Mouse (Mus musculus): ENCODE measurements around the gene Lax1. TPM values are rescaled to one million over a fixed set of nuclear protein-coding genes. Genes with fewer than 3 reads are reported as not detected.

Lax1 gene
- polyA plus RNA-seq (2015; fragmentation: Nextera tagmentation; extraction: Ambion mirVana): 0.79 and 1.1 TPM in 2 replicates

DNA sequence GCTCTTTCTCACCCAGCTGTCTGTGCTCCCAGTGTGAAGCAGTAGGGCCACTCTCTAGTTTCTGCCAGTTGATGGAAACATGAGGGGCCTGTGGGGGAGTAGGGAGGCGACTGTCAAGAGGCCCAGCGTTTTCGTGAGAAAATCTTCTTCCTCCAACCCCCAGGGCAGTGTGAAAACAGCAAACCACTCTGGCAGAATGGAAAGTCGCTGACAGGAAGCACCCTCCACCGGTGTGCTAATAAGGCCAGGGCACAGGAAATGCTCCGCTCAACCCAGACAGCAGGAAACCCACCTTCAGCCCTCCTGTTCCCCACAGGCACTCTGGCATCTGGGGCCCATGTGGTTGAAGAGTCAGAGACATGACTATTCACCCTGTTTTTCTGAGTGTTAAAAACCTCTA is at the start of gene Lax1:
Gene Lax1, minus strand, starts transcription at position 212 of the 400 bp plus-strand sequence.
- Histone ChIP-seq H3K4me3 (no peak within 1 kb of the TSS), H3K27me3 (no peaks in the 10 kb centered on the region), H3K27ac (peak within 1 kb of the TSS; percentile 28; the same call in 1 of the 2 replicates), H3K4me1 (peaks cover 21% of the 10 kb centered on the region), H3K9me3 (no peaks in the 10 kb centered on the region), H3K9ac (no peak within 1 kb of the TSS), H3K4me2 (replicated peaks) (no peak within 1 kb of the TSS), H3K36me3 (no peaks in the 10 kb centered on the region)
- WGBS: 10% methylated on average over 6 of the region's 6 CpGs
- ATAC-seq (ENCODE audit: low FRiP score, low read depth): no peak

GRCm38 (mm10) chr1:133736664-133737063 is 46.8 kb upstream of the Lax1 start:
- no peak overlapping the region for H3K9ac ChIP-seq
- 71% methylated on average over 7 of the region's 7 CpGs for WGBS
- no peak overlapping the region for H3K4me2 ChIP-seq (replicated peaks)
- H3K27ac ChIP-seq: no peak overlapping the region
- no peak overlapping the region for H3K4me3 ChIP-seq
- no peak for ATAC-seq (ENCODE audit: low FRiP score, low read depth)
- peaks cover 39% of the 10 kb centered on the region for H3K4me1 ChIP-seq
- H3K27me3 ChIP-seq: peaks cover 65% of the 10 kb centered on the region
- H3K9me3 ChIP-seq: no peaks in the 10 kb centered on the region
- H3K36me3 ChIP-seq: peaks cover 21% of the 10 kb centered on the region

- WGBS: 11% methylated on average over 17 of the region's 17 CpGs
- Histone ChIP-seq H3K27ac (no peak overlapping the region), H3K27me3 (peaks cover 60% of the 10 kb centered on the region)
Observed at GRCm38 (mm10) chr1:133735995-133736652, 46.2 kb upstream of the Lax1 start.

GRCm38 (mm10) chr1:133732814-133733213 is 42.9 kb upstream of the Lax1 start:
- peak; percentile 60; the same call in 1 of the 2 replicates for ATAC-seq (ENCODE audit: low FRiP score, low read depth)
- H3K9me3 ChIP-seq: no peaks in the 10 kb centered on the region
- H3K9ac ChIP-seq: no peak overlapping the region
- 0 out of 2 replicates have a peak overlapping the region, but pooled peaks have one; percentile 44 for H3K27ac ChIP-seq
- 12% methylated on average over 11 of the region's 11 CpGs for WGBS
- H3K27me3 ChIP-seq: peaks cover 45% of the 10 kb centered on the region
- H3K36me3 ChIP-seq: peaks cover 47% of the 10 kb centered on the region
- peak overlapping the region; percentile 23 for H3K4me2 ChIP-seq (replicated peaks)
- H3K4me1 ChIP-seq: peaks cover 30% of the 10 kb centered on the region
- H3K4me3 ChIP-seq: no peak overlapping the region

More at GRCm38 (mm10) chr1:133735995-133736652, 46.2 kb upstream of the Lax1 start:
- Histone ChIP-seq H3K4me3 (peak overlapping the region; percentile 37), H3K36me3 (peaks cover 26% of the 10 kb centered on the region), H3K9ac (peak overlapping the region; percentile 67), H3K4me1 (peaks cover 34% of the 10 kb centered on the region), H3K4me2 (replicated peaks) (peak overlapping the region; percentile 57), H3K9me3 (no peaks in the 10 kb centered on the region)
- ATAC-seq (ENCODE audit: low FRiP score, low read depth): peak; percentile 84; the same call in 1 of the 2 replicates

DNA sequence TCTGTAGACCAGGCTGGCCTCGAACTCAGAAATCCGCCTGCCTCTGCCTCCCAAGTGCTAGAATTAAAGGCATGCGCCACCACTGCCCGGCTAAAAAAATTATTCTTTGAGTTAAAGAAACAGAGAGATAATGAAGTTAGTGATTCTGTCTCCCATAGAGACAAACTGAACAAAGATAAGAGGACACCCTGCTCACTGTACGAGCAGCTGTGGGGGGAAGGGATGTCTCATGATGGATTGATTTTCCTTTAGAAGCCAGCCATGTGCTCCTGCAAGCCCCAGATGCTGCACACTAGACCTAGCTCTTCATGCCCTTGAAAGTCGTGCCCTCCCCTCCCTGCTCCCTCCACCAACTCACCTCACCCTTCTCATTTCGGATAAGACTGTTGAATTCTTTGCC is 38.4 kb upstream of the Lax1 start:
- Histone ChIP-seq H3K27ac (no peak overlapping the region), H3K4me1 (peaks cover 8% of the 10 kb centered on the region), H3K9me3 (no peaks in the 10 kb centered on the region), H3K27me3 (peaks cover 14% of the 10 kb centered on the region), H3K4me3 (no peak overlapping the region), H3K9ac (no peak overlapping the region), H3K36me3 (peaks cover 51% of the 10 kb centered on the region), H3K4me2 (replicated peaks) (no peak overlapping the region)
- ATAC-seq (ENCODE audit: low FRiP score, low read depth): no peak
- WGBS: 79% methylated on average over 7 of the region's 7 CpGs

DNA sequence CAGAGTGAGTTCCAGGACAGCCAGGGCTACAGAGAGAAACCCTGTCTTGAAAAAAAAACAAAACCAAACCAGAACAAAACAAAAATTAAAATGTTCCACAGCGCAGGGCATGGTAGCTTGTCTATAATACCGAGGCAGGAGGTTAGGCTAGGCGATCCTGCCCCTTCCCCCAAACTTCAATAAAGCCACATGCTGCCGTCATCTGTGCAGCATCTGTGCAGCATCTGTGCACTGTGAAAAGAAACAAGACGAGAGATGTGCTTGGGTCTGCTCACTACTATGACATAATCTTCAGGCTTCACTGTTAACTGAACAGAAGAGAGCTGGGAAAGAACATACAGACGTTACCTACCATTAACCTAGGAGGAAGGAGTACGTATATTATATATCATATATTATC is 30.4 kb upstream of the Lax1 start:
- no peaks in the 10 kb centered on the region for H3K27me3 ChIP-seq
- no peak overlapping the region for H3K9ac ChIP-seq
- H3K4me1 ChIP-seq: 0 out of 2 replicates have a peak, but pooled peaks cover 2% of the 10 kb centered on the region
- H3K36me3 ChIP-seq: peaks cover 40% of the 10 kb centered on the region
- ATAC-seq (ENCODE audit: low FRiP score, low read depth): no peak
- WGBS: 40% methylated on average over 7 of the region's 7 CpGs
- no peak overlapping the region for H3K27ac ChIP-seq
- H3K4me2 ChIP-seq (replicated peaks): no peak overlapping the region
- H3K4me3 ChIP-seq: no peak overlapping the region
- H3K9me3 ChIP-seq: no peaks in the 10 kb centered on the region

- Histone ChIP-seq H3K27me3 (no peaks in the 10 kb centered on the region), H3K4me1 (0 out of 2 replicates have a peak, but pooled peaks cover 6% of the 10 kb centered on the region), H3K36me3 (peaks cover 49% of the 10 kb centered on the region), H3K4me2 (replicated peaks) (no peak overlapping the region), H3K27ac (no peak overlapping the region), H3K4me3 (no peak overlapping the region), H3K9ac (no peak overlapping the region), H3K9me3 (no peaks in the 10 kb centered on the region)
- ATAC-seq (ENCODE audit: low FRiP score, low read depth): no peak
- WGBS: 84% methylated on average over 8 of the region's 8 CpGs
Observed at GRCm38 (mm10) chr1:133718786-133719185, 28.9 kb upstream of the Lax1 start.

DNA sequence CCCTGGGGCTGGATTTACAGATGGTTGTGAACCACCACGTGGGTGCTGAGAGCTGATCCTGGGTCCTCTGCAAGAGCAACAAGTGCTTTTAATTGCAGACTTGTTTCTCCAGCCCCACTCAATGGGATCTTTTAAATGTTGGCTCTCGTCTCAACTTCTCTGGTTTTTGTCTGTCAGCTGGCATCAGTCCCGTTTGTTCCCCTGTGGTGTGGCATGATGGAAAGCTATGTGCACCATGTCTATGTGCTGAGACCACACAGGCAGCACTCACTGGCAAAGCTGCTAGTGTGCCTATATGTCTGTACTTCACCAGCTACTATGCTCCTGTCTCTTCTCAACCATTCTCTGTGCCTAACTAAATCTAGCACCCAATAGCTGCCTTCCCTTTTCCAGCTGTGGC is 28.4 kb upstream of the Lax1 start:
- no peak for ATAC-seq (ENCODE audit: low FRiP score, low read depth)
- no peak overlapping the region for H3K4me2 ChIP-seq (replicated peaks)
- peaks cover 10% of the 10 kb centered on the region for H3K4me1 ChIP-seq
- peaks cover 49% of the 10 kb centered on the region for H3K36me3 ChIP-seq
- no peak overlapping the region for H3K27ac ChIP-seq
- H3K27me3 ChIP-seq: no peaks in the 10 kb centered on the region
- WGBS: 76% methylated on average over 3 of the region's 3 CpGs
- no peak overlapping the region for H3K4me3 ChIP-seq
- H3K9ac ChIP-seq: no peak overlapping the region
- H3K9me3 ChIP-seq: no peaks in the 10 kb centered on the region

DNA sequence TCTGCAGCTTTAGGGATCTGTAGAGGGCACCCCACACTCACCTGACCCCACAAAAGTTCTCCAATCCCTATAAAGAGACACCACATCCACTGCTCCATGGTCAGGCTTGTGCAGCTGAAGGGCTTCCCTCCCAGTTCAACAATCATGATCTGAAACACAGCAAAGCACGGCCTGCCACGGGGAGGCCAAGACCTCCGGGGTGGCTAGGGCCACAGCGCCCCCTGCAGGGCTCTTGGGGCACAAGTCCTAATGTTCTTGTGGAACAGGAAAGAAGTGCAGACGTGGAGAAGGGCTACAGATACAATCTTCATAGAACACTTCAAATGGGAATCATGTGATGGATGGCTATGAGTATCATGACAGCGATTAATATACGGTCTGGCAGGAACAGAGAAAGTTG is 26.6 kb upstream of the Lax1 start:
- 24% methylated on average over 7 of the region's 7 CpGs for WGBS
- Histone ChIP-seq H3K9ac (no peak overlapping the region), H3K27ac (no peak overlapping the region), H3K4me2 (replicated peaks) (no peak overlapping the region), H3K36me3 (peaks cover 49% of the 10 kb centered on the region), H3K9me3 (no peaks in the 10 kb centered on the region), H3K4me1 (peaks cover 28% of the 10 kb centered on the region), H3K4me3 (no peak overlapping the region), H3K27me3 (no peaks in the 10 kb centered on the region)
- ATAC-seq (ENCODE audit: low FRiP score, low read depth): no peak

DNA sequence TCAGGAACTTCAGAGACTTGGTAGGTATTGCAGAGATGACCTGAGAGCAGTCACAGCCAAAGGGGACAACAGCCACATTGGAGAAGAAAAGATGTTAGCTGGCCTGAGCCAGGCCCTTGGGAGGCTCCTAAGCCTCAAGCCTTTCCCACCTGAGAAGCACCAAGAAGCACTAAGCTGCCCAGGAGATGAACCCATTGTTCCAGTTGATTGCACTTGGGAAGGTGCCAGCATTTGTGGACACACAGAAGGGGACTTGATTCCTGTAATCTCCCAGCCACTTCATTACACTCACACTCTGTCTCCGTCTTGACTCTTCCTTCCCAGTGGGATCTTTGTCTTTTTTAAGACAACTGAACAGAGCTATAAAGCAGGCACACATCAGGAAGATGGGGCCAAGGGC is 25.3 kb upstream of the Lax1 start:
- WGBS: 83% methylated on average over 1 of the region's 1 CpGs
- H3K9ac ChIP-seq: no peak overlapping the region
- H3K9me3 ChIP-seq: no peaks in the 10 kb centered on the region
- H3K36me3 ChIP-seq: peaks cover 43% of the 10 kb centered on the region
- no peak overlapping the region for H3K4me3 ChIP-seq
- H3K4me2 ChIP-seq (replicated peaks): no peak overlapping the region
- no peaks in the 10 kb centered on the region for H3K27me3 ChIP-seq
- peaks cover 33% of the 10 kb centered on the region for H3K4me1 ChIP-seq
- ATAC-seq (ENCODE audit: low FRiP score, low read depth): no peak
- H3K27ac ChIP-seq: no peak overlapping the region

- Histone ChIP-seq H3K9ac (no peak overlapping the region), H3K4me1 (peaks cover 43% of the 10 kb centered on the region), H3K9me3 (no peaks in the 10 kb centered on the region), H3K27ac (0 out of 2 replicates have a peak overlapping the region, but pooled peaks have one; percentile 10), H3K4me3 (no peak overlapping the region), H3K36me3 (peaks cover 32% of the 10 kb centered on the region), H3K4me2 (replicated peaks) (peak overlapping the region; percentile 29), H3K27me3 (no peaks in the 10 kb centered on the region)
- 44% methylated on average over 2 of the region's 2 CpGs for WGBS
- ATAC-seq (ENCODE audit: low FRiP score, low read depth): no peak
Observed at GRCm38 (mm10) chr1:133713009-133713370, 23.1 kb upstream of the Lax1 start.

DNA sequence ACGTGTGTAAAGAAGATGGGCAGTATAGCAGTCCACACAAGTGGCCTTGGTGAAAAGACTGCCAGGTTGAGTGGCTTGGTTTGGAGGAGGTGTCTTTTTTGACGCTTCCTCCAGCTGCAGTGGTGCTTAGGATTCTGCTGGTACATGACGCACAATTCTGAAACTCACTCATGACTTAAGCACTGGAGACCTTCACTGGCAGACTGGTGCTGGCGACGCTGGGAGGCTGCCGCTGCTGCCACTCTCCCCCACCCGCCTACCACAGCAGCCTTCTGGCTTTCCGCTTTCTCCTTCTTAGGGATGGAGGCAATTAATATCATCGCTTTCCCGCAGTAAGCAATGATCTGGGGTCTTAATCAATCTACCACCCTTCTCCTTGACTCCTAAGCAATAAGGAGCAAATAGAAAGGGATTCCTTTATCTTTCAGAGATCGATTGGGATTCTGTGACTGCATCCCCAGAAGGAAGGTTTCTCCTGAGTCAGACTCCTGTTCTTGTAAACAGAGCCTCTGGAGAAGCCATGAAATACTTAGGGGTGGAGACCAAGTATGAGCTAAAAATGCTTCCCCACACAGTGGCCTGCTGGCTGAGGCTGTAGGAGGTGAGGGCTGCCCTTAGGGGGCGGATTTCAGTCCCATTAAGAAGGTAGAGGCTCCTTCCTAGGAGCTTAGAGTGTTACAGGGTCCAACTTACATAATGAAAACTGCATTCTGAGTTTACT is 22.5 kb upstream of the Lax1 start:
- no peak overlapping the region for H3K4me3 ChIP-seq
- peaks cover 27% of the 10 kb centered on the region for H3K36me3 ChIP-seq
- H3K9me3 ChIP-seq: no peaks in the 10 kb centered on the region
- H3K4me1 ChIP-seq: peaks cover 43% of the 10 kb centered on the region
- WGBS: 37% methylated on average over 12 of the region's 12 CpGs
- H3K9ac ChIP-seq: 0 out of 2 replicates have a peak overlapping the region, but pooled peaks have one; percentile 6
- no peaks in the 10 kb centered on the region for H3K27me3 ChIP-seq
- ATAC-seq (ENCODE audit: low FRiP score, low read depth): no peak
- H3K4me2 ChIP-seq (replicated peaks): peak overlapping the region; percentile 29
- peak overlapping the region; percentile 39; the same call in 1 of the 2 replicates for H3K27ac ChIP-seq

Measured in limb, embryonic 13.5 days (tissue).